Comparison of ENCODE assay signal across 8 mouse cellular contexts in the genomic region with DNA sequence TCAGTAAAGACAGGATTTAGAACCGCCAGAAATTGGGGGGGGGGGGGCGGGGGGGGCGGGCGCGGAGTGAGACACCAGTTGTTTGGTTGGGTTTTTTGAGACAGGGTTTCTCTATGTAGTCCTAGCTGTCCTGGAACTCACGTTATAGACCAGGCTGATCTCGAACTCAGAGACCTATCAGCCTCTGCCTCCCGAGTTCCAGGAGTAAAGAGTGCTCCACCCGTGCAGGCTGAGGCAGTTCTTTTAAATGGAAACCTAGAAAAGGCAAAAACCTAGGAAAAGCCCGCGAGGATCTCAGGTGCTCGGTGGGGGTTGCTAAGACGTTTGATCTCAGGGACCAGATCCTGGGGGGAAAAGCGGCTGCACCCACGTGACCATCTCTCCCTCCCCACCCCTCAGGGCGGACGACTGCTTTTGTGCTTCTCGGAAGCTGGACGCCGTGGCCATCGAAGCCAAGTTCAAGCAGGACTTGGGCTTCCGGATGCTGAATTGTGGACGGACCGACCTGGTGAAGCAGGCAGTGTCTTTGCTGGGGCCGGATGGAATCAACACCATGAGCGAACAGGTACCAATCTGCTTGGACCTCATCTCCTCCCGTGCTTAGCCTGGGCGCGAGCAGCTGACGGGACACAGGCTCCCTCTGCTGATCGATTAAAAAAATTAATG.
DNase-seq lines count a peak whose midpoint lies in the region; ATAC-seq and TF ChIP-seq lines count a peak whose summit lies in the region.

No protein-coding gene starts in this region.

- H3K9ac ChIP-seq in hindbrain, embryonic 14.5 days = peak overlapping the region; percentile 34; the same call in 1 of the 2 replicates
- H3K9ac ChIP-seq in lung, embryonic 16.5 days (ENCODE audit: low read length) = peak overlapping the region; percentile 24; the same call in 1 of the 2 replicates

- peak; percentile 81 for DNase-seq in ES-CJ7 (ENCODE audit: low read depth, low spot score)
- peak; percentile 77 for DNase-seq in cerebellum, adult 2 months
- peak; percentile 70 for DNase-seq in hindbrain, embryonic 14.5 days (ENCODE audit: low spot score)
- DNase-seq in layer of hippocampus, postnatal 14 days (ENCODE audit: low spot score in 2 of 2) = peak; percentile 51 to 61
- DNase-seq in ovary, postnatal 14 days (ENCODE audit: low spot score) = peak; percentile 29
- peak; percentile 58 for DNase-seq in urinary bladder, postnatal 14 days (ENCODE audit: low spot score)

- peak; percentile 82 for TF ChIP-seq CTCF in cerebellum, adult 2 months (IDR thresholded peaks at IDR 0.05; ENCODE audit: borderline replicate concordance, insufficient read depth, low read depth, low read length)

- WGBS in cerebellum, adult 2 months = 8% methylated on average over 31 of the region's 31 CpGs
- 4% methylated on average over 31 of the region's 31 CpGs for WGBS in hindbrain, embryonic 14.5 days
- 4% methylated on average over 31 of the region's 31 CpGs for WGBS in lung, embryonic 16.5 days

- H3K27me3 ChIP-seq in cerebellum, adult 2 months (ENCODE audit: control insufficient read depth, insufficient read depth, low read length) = no peaks in the 10 kb centered on the region
- no peaks in the 10 kb centered on the region for H3K27me3 ChIP-seq in hindbrain, embryonic 14.5 days (ENCODE audit: control insufficient read depth, insufficient read depth, low read length)
- H3K27me3 ChIP-seq in lung, embryonic 16.5 days (ENCODE audit: control insufficient read depth, insufficient read depth, low read depth, low read length) = peaks cover 14% of the 10 kb centered on the region

- peak overlapping the region; percentile 67 for H3K4me3 ChIP-seq in cerebellum, adult 2 months (replicated peaks; ENCODE audit: insufficient read depth, low read depth, low read length)
- H3K4me3 ChIP-seq in hindbrain, embryonic 14.5 days (replicated peaks; ENCODE audit: low read length) = peak overlapping the region; percentile 34
- peak overlapping the region; percentile 44 for H3K4me3 ChIP-seq in lung, embryonic 16.5 days (ENCODE audit: low read length)

- H3K27ac ChIP-seq in cerebellum, adult 2 months (ENCODE audit: insufficient read depth, low read length) = no peak overlapping the region
- no peak overlapping the region for H3K27ac ChIP-seq in hindbrain, embryonic 14.5 days
- no peak overlapping the region for H3K27ac ChIP-seq in lung, embryonic 16.5 days (ENCODE audit: low read length)

- peaks cover 4% of the 10 kb centered on the region for H3K4me1 ChIP-seq in cerebellum, adult 2 months (ENCODE audit: control insufficient read depth, insufficient read depth, low read length)
- H3K4me1 ChIP-seq in hindbrain, embryonic 14.5 days (replicated peaks; ENCODE audit: control insufficient read depth, insufficient read depth, low read length) = no peaks in the 10 kb centered on the region
- no peaks in the 10 kb centered on the region for H3K4me1 ChIP-seq in lung, embryonic 16.5 days (replicated peaks; ENCODE audit: control insufficient read depth, insufficient read depth, low read length)

- TF ChIP-seq POLR2A in cerebellum, adult 2 months (IDR thresholded peaks at IDR 0.05; ENCODE audit: borderline replicate concordance, insufficient read depth, low read length) = no peak

- peak overlapping the region; percentile 52 for H3K4me2 ChIP-seq in hindbrain, embryonic 14.5 days (replicated peaks)
- H3K4me2 ChIP-seq in lung, embryonic 16.5 days (ENCODE audit: low read depth, low read length) = peak overlapping the region; percentile 68

- H3K9me3 ChIP-seq in hindbrain, embryonic 14.5 days (ENCODE audit: control insufficient read depth, low read length) = no peaks in the 10 kb centered on the region
- no peaks in the 10 kb centered on the region for H3K9me3 ChIP-seq in lung, embryonic 16.5 days (ENCODE audit: control insufficient read depth, low read length)

- peak; percentile 80 for ATAC-seq in frontal cortex, adult (ENCODE audit: low TSS enrichment)
- ATAC-seq in hindbrain, embryonic 14.5 days (ENCODE audit: low FRiP score) = peak; percentile 88
- peak; percentile 59; the same call in 1 of the 2 replicates for ATAC-seq in lung, embryonic 16.5 days (ENCODE audit: low read depth)

- H3K36me3 ChIP-seq in hindbrain, embryonic 14.5 days (replicated peaks; ENCODE audit: control insufficient read depth, insufficient read depth) = 0 out of 2 replicates have a peak, but pooled peaks cover 4% of the 10 kb centered on the region
- H3K36me3 ChIP-seq in lung, embryonic 16.5 days (ENCODE audit: control insufficient read depth, insufficient read depth, low read length) = no peaks in the 10 kb centered on the region

Comparison
In these comparisons a context has a peak if more than half of its experiments do, and no peak if none do; other contexts are left out.
1. DNase-seq: peak in every context shown above with its lines; median percentile 81 in ES-CJ7; 77 in cerebellum, adult 2 months; 70 in hindbrain, embryonic 14.5 days; 58 in urinary bladder, postnatal 14 days; 56 in layer of hippocampus, postnatal 14 days; 29 in ovary, postnatal 14 days.